In the genomic region with DNA sequence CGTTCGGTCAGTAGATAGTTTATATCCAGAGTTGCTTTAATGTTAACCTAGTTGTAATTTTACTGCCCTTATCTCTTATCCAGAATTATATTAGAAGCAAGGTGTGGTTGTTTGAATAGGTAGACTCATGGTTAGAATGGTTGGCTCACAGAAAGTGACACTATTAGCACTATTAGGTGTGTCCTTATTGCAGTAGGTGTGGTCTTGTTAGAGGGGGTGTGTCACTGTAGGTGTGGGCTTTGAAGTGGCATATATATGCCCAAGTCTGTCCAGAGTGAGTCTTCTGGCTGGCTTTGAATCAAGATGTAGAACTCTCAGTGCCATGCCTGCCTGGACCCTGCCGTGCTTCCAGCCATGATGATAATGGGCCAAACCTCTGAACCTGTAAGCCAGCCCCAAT, we compare ENCODE assay signal across 14 mouse cellular contexts.
"Had no signal": no experiment of that assay in that cellular context is flagged by ENCODE, and none has a peak within 500 bp of the region (broad histone marks: within the 10 kb centered on the region; RNA-seq: fewer than 3 reads in every experiment).

No protein-coding gene starts in this region.

- H3K27ac ChIP-seq: hindbrain, postnatal 0 days; layer of hippocampus, adult 2 months; limb, embryonic 15.5 days; midbrain, embryonic 15.5 days; neural tube, embryonic 12.5 days had no signal

- H3K9ac ChIP-seq: limb, embryonic 15.5 days; lung, embryonic 14.5 days; midbrain, embryonic 15.5 days; neural tube, embryonic 12.5 days had no signal

- ATAC-seq: hindbrain, postnatal 0 days; midbrain, embryonic 15.5 days had no signal

- H3K27me3 ChIP-seq: limb, embryonic 15.5 days; midbrain, embryonic 15.5 days; neural tube, embryonic 12.5 days had no signal

- H3K9me3 ChIP-seq: limb, embryonic 15.5 days; midbrain, embryonic 15.5 days; neural tube, embryonic 12.5 days had no signal

- H3K36me3 ChIP-seq: limb, embryonic 15.5 days; midbrain, embryonic 15.5 days had no signal

- DNase-seq: kidney, adult 8-10 months; kidney, postnatal 36 days; lung, embryonic 14.5 days; lung, postnatal 10 days; lung, postnatal 4 days; right cerebral cortex, postnatal 4 days; spleen, adult 18-20 months; thymus, postnatal 4 days had no signal

- H3K4me2 ChIP-seq: limb, embryonic 15.5 days; lung, embryonic 14.5 days; midbrain, embryonic 11.5 days; midbrain, embryonic 15.5 days; neural tube, embryonic 12.5 days had no signal

- H3K4me1 ChIP-seq: midbrain, embryonic 15.5 days; neural tube, embryonic 12.5 days had no signal

- H3K4me3 ChIP-seq: layer of hippocampus, adult 2 months; limb, embryonic 15.5 days; midbrain, embryonic 15.5 days; neural tube, embryonic 12.5 days had no signal
